Mouse (Mus musculus) MEL-GATA-1-ER (cell line): ENCODE data around the gene 1700025G04Rik.

Source experiments
- DNase-seq: peaks from one replicate; pipeline ENCODE4 v3.0.0-alpha.2; 2012; ENCODE audit warnings: low read depth; ENCODE audit errors: extremely low read depth

1700025G04Rik gene

GRCm38 (mm10) chr1:151963248-151963647 lies 126.7 kb downstream of the 1700025G04Rik start:
- DNase-seq: no peak

- no peak for DNase-seq
Measured at GRCm38 (mm10) chr1:151962078-151962477, 127.8 kb downstream of the 1700025G04Rik start.

- DNase-seq: no peak
Measured at GRCm38 (mm10) chr1:151961204-151961603, 128.7 kb downstream of the 1700025G04Rik start.

- DNase-seq: no peak
Measured at GRCm38 (mm10) chr1:151959010-151959409, 130.9 kb downstream of the 1700025G04Rik start.

- DNase-seq: no peak
Measured at GRCm38 (mm10) chr1:151958442-151958841, 131.5 kb downstream of the 1700025G04Rik start.

- DNase-seq: no peak
Measured at GRCm38 (mm10) chr1:151957669-151958068, 132.3 kb downstream of the 1700025G04Rik start.

GRCm38 (mm10) chr1:151955866-151956265 lies 134.1 kb downstream of the 1700025G04Rik start:
- no peak for DNase-seq

- DNase-seq: peak; percentile 96
Measured at GRCm38 (mm10) chr1:151953563-151953962, 136.4 kb downstream of the 1700025G04Rik start.

- no peak for DNase-seq
Measured at GRCm38 (mm10) chr1:151948065-151948464, 141.9 kb downstream of the 1700025G04Rik start.

- DNase-seq: no peak
Measured at GRCm38 (mm10) chr1:151947571-151947970, 142.4 kb downstream of the 1700025G04Rik start.

- peak; percentile 70 for DNase-seq
Measured at GRCm38 (mm10) chr1:151944457-151945223, 145.3 kb downstream of the 1700025G04Rik start.

GRCm38 (mm10) chr1:151943681-151944237 lies 146.2 kb downstream of the 1700025G04Rik start:
- DNase-seq: no peak

- DNase-seq: peak; percentile 63
Measured at GRCm38 (mm10) chr1:151942972-151943654, 146.8 kb downstream of the 1700025G04Rik start.

- DNase-seq: no peak
Measured at GRCm38 (mm10) chr1:151939987-151940386, 149.9 kb downstream of the 1700025G04Rik start.

GRCm38 (mm10) chr1:151939510-151939909 lies 150.4 kb downstream of the 1700025G04Rik start:
- DNase-seq: no peak

GRCm38 (mm10) chr1:151933605-151934004 lies 156.3 kb downstream of the 1700025G04Rik start:
- DNase-seq: no peak

GRCm38 (mm10) chr1:151926826-151927225 lies 163.1 kb downstream of the 1700025G04Rik start:
- DNase-seq: no peak

- DNase-seq: no peak
Measured at GRCm38 (mm10) chr1:151926141-151926540, 163.8 kb downstream of the 1700025G04Rik start.

GRCm38 (mm10) chr1:151925738-151926137 lies 164.2 kb downstream of the 1700025G04Rik start:
- DNase-seq: no peak

- DNase-seq: no peak
Measured at GRCm38 (mm10) chr1:151918806-151919357, 171.0 kb downstream of the 1700025G04Rik start.

GRCm38 (mm10) chr1:151917736-151918135 lies 172.2 kb downstream of the 1700025G04Rik start:
- no peak for DNase-seq

GRCm38 (mm10) chr1:151914494-151914893 lies 175.4 kb downstream of the 1700025G04Rik start:
- no peak for DNase-seq
